Mouse (Mus musculus) midbrain, embryonic 14.5 days (tissue): ENCODE results near the gene Olfr1062. TPM values are rescaled to one million over a fixed set of nuclear protein-coding genes. Genes with fewer than 3 reads are reported as not detected.
"Not testable (repeated sequence)": the region's sequence is repeated elsewhere in the genome, so short reads cannot be mapped to it uniquely, and the experiment has no call there.

ENCODE experiments used
- ATAC-seq: fragments of 200-750 bp; cut with Nextera tagmentation; 2 replicates; pipeline ENCODE4 v1.8.0; 2017; ENCODE audit warnings: moderate number of reproducible peaks, moderate library complexity; ENCODE audit not compliant: low FRiP score, low TSS enrichment
- DNase-seq: peaks from one replicate; pipeline ENCODE4 v3.0.0-alpha.2; 2015
- H3K27ac ChIP-seq: fragments of 300-500 bp; sonication (generic); replicated peaks from 2 replicates; pipeline ENCODE4 v1.5.1; 2014; ENCODE audit warnings: mild to moderate bottlenecking, low read depth, low read length, moderate library complexity
- H3K27me3 ChIP-seq: fragments of 300-500 bp; sonication (generic); 2 replicates; pipeline ENCODE4 v1.6.1; 2014; ENCODE audit warnings: low read length, control low read depth, mixed read lengths; ENCODE audit not compliant: control insufficient read depth, insufficient read depth
- H3K36me3 ChIP-seq: fragments of 300-500 bp; sonication (generic); 2 replicates; pipeline ENCODE4 v1.6.1; 2014; ENCODE audit warnings: low read length, control low read depth; ENCODE audit not compliant: control insufficient read depth, insufficient read depth
- H3K4me1 ChIP-seq: fragments of 300-500 bp; sonication (generic); 2 replicates; pipeline ENCODE4 v1.6.1; 2014; ENCODE audit warnings: mild to moderate bottlenecking, antibody characterized with exemption, low read length, control low read depth; ENCODE audit not compliant: control insufficient read depth, insufficient read depth
- H3K4me2 ChIP-seq: fragments of 300-500 bp; sonication (generic); 2 replicates; pipeline ENCODE4 v1.6.1; 2014; ENCODE audit warnings: mild to moderate bottlenecking, low read length, moderate library complexity
- H3K4me3 ChIP-seq: fragments of 300-500 bp; sonication (generic); replicated peaks from 2 replicates; pipeline ENCODE4 v1.5.1; 2014; ENCODE audit warnings: low read depth, low read length
- H3K9ac ChIP-seq: fragments of 300-500 bp; sonication (generic); replicated peaks from 2 replicates; pipeline ENCODE4 v1.6.1; 2014; ENCODE audit warnings: mild to moderate bottlenecking, low read length, moderate library complexity
- H3K9me3 ChIP-seq: fragments of 300-500 bp; sonication (generic); 2 replicates; pipeline ENCODE4 v1.6.1; 2016; ENCODE audit warnings: low read length, control low read depth, mixed read lengths; ENCODE audit not compliant: control insufficient read depth
- polyA plus RNA-seq: library from polyadenylated mRNA; unstranded; fragments of >200 nt; fragmentation: Nextera tagmentation; extraction: Ambion mirVana; gene quantifications from 2 replicates; pipeline ENCODE4 v1.2.1, GENCODE M21; 2014

The Olfr1062 gene
- polyA plus RNA-seq, 1 experiment from 2014 or later = not detected

DNA sequence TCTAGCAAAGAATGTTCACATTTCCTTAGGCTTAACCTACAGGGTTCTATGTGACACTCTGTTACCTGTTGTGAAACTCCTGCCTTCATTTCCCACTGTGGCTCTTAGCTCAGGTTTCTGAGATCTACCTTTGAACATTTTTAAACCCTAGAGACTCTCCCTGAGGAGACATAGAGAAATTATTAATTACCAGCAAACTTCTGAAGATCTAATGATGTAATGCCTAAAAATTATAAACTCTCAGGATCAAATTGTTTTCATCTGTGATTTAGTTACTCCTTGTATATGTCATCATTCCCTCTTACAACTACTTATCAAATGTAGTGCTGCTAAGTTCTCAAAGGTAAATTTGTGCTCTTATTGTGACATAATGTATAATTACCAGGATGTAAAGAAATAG, 38.1 kb downstream of the Olfr1062 start, which contains the start of gene Olfr1058:
Gene Olfr1058 (minus strand): TSS at position 101 of the 400 bp plus-strand sequence.
- not testable (repeated sequence) for H3K4me2 ChIP-seq, H3K36me3 ChIP-seq, H3K9ac ChIP-seq, ATAC-seq, H3K9me3 ChIP-seq, DNase-seq, H3K4me1 ChIP-seq, H3K27me3 ChIP-seq, H3K4me3 ChIP-seq, H3K27ac ChIP-seq

DNA sequence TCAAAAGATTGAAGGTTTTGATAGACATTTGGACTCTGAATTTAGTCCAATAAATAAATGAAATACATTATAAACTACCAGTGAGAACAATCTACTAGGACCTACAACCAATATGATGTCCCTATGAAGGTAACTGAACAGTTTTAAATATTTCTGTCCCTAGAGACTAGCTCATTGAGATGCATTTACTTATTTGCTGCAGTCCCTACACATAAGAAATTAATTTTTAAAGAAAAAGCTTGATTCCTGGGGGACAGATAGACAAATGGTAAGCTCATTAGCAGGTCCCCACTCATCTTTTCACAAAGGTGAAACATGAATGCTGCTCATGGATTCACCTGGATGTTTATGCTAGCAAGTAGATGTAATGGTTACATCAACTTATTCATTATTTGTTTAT, 48.3 kb downstream of the Olfr1062 start, which contains the start of gene Olfr1057:
Gene Olfr1057 (minus strand): TSS at position 101 of the 400 bp plus-strand sequence.
- H3K27ac ChIP-seq = no peak within 1 kb of the TSS
- H3K4me3 ChIP-seq = no peak within 1 kb of the TSS
- H3K27me3 ChIP-seq = no peaks in the 10 kb centered on the region
- no peak for ATAC-seq
- H3K4me1 ChIP-seq = no peaks in the 10 kb centered on the region
- no peaks in the 10 kb centered on the region for H3K9me3 ChIP-seq
- H3K4me2 ChIP-seq = no peak within 1 kb of the TSS
- H3K36me3 ChIP-seq = no peaks in the 10 kb centered on the region
- no peak for DNase-seq
- H3K9ac ChIP-seq = no peak within 1 kb of the TSS

Other genes with a start within 250 kb of the Olfr1062 start
- not detected in 2 replicates for gene Olfr1044, start 248.9 kb downstream of the Olfr1062 start, polyA plus RNA-seq
- gene Olfr52, start 241.1 kb downstream of the Olfr1062 start, polyA plus RNA-seq = not detected in 2 replicates
- not detected in 2 replicates for gene Olfr1045, start 223.7 kb downstream of the Olfr1062 start, polyA plus RNA-seq
- gene Olfr1046, start 207.4 kb downstream of the Olfr1062 start, polyA plus RNA-seq = not detected in 2 replicates
- not detected in 2 replicates for gene Olfr1047, start 195.3 kb downstream of the Olfr1062 start, polyA plus RNA-seq
- gene Olfr1048, start 186.5 kb downstream of the Olfr1062 start, polyA plus RNA-seq = not detected in 2 replicates
- gene Olfr1049, start 168.4 kb downstream of the Olfr1062 start, polyA plus RNA-seq = not detected in 2 replicates
- not detected in 2 replicates for gene Olfr1051, start 147.7 kb downstream of the Olfr1062 start, polyA plus RNA-seq
- not detected in 2 replicates for gene Olfr1052, start 134.3 kb downstream of the Olfr1062 start, polyA plus RNA-seq
- not detected in 2 replicates for gene Olfr1053, start 111.5 kb downstream of the Olfr1062 start, polyA plus RNA-seq
- gene Olfr1054, start 91.3 kb downstream of the Olfr1062 start, polyA plus RNA-seq = not detected in 2 replicates
- gene Olfr1055, start 76.5 kb downstream of the Olfr1062 start, polyA plus RNA-seq = not detected in 2 replicates
- gene Olfr1056, start 64.3 kb downstream of the Olfr1062 start, polyA plus RNA-seq = not detected in 2 replicates
- gene Olfr1057, start 48.4 kb downstream of the Olfr1062 start, polyA plus RNA-seq = not detected in 2 replicates
- not detected in 2 replicates for gene Olfr1058, start 38.2 kb downstream of the Olfr1062 start, polyA plus RNA-seq
- gene Olfr1061, start 12.7 kb downstream of the Olfr1062 start, polyA plus RNA-seq = not detected in 2 replicates
- gene Olfr1065, start 23.8 kb upstream of the Olfr1062 start, polyA plus RNA-seq = not detected in 2 replicates
- gene Olfr1066, start 29.5 kb upstream of the Olfr1062 start, polyA plus RNA-seq = not detected in 2 replicates
- not detected in 2 replicates for gene Olfr228, start 60.6 kb upstream of the Olfr1062 start, polyA plus RNA-seq
- gene Olfr1076, start 81.7 kb upstream of the Olfr1062 start, polyA plus RNA-seq = not detected in 2 replicates
- gene Olfr1079, start 115.7 kb upstream of the Olfr1062 start, polyA plus RNA-seq = not detected in 2 replicates
- gene Olfr1080, start 131.5 kb upstream of the Olfr1062 start, polyA plus RNA-seq = not detected in 2 replicates
- not detected in 2 replicates for gene Olfr1082, start 172.2 kb upstream of the Olfr1062 start, polyA plus RNA-seq
- not detected in 2 replicates for gene Olfr1084, start 213.0 kb upstream of the Olfr1062 start, polyA plus RNA-seq
- gene Olfr1085, start 235.3 kb upstream of the Olfr1062 start, polyA plus RNA-seq = not detected in 2 replicates